Mouse (Mus musculus): ENCODE measurements around the gene Dtx3.
"Not testable (repeated sequence)": the region's sequence is repeated elsewhere in the genome, so short reads cannot be mapped to it uniquely, and the experiment has no call there.

Gene Dtx3

GRCm38 (mm10) chr10:127166771-127167613, 28.5 kb downstream of the Dtx3 start:
- DNase-seq (ENCODE audit: extremely low spot score, low read depth, low spot score) = no peak

- DNase-seq (ENCODE audit: extremely low spot score, low read depth, low spot score) = no peak
These were observed 29.2 kb downstream of the Dtx3 start for GRCm38 (mm10) chr10:127166404-127166715.

GRCm38 (mm10) chr10:127165654-127166403, 29.7 kb downstream of the Dtx3 start:
- DNase-seq (ENCODE audit: extremely low spot score, low read depth, low spot score) = no peak

- DNase-seq (ENCODE audit: extremely low spot score, low read depth, low spot score) = no peak
These were observed 30.2 kb downstream of the Dtx3 start for GRCm38 (mm10) chr10:127165354-127165653.

- DNase-seq (ENCODE audit: extremely low spot score, low read depth, low spot score) = no peak
These were observed 30.7 kb downstream of the Dtx3 start, which contains the start of gene B4galnt1 for GRCm38 (mm10) chr10:127164631-127165353. B4galnt1 (plus strand) TSS chr10:127165225.

- DNase-seq (ENCODE audit: extremely low spot score, low read depth, low spot score) = no peak
These were observed 31.3 kb downstream of the Dtx3 start for GRCm38 (mm10) chr10:127164190-127164589.

- DNase-seq (ENCODE audit: extremely low spot score, low read depth, low spot score) = not testable (repeated sequence)
These were observed 32.7 kb downstream of the Dtx3 start for GRCm38 (mm10) chr10:127162771-127163261.

- DNase-seq (ENCODE audit: extremely low spot score, low read depth, low spot score) = no peak
These were observed 34.8 kb downstream of the Dtx3 start for GRCm38 (mm10) chr10:127160728-127161127.

GRCm38 (mm10) chr10:127160081-127160480, 35.4 kb downstream of the Dtx3 start:
- DNase-seq (ENCODE audit: extremely low spot score, low read depth, low spot score) = no peak

GRCm38 (mm10) chr10:127158471-127158870, 37.1 kb downstream of the Dtx3 start:
- no peak for DNase-seq (ENCODE audit: extremely low spot score, low read depth, low spot score)

GRCm38 (mm10) chr10:127156511-127156910, 39.0 kb downstream of the Dtx3 start:
- no peak for DNase-seq (ENCODE audit: extremely low spot score, low read depth, low spot score)

GRCm38 (mm10) chr10:127156089-127156488, 39.4 kb downstream of the Dtx3 start:
- DNase-seq (ENCODE audit: extremely low spot score, low read depth, low spot score) = no peak

GRCm38 (mm10) chr10:127154652-127155051, 40.9 kb downstream of the Dtx3 start:
- no peak for DNase-seq (ENCODE audit: extremely low spot score, low read depth, low spot score)

GRCm38 (mm10) chr10:127154241-127154640, 41.3 kb downstream of the Dtx3 start:
- DNase-seq (ENCODE audit: extremely low spot score, low read depth, low spot score) = no peak

- DNase-seq (ENCODE audit: extremely low spot score, low read depth, low spot score) = no peak
These were observed 42.2 kb downstream of the Dtx3 start for GRCm38 (mm10) chr10:127153323-127153722.

GRCm38 (mm10) chr10:127152556-127152955, 43.0 kb downstream of the Dtx3 start:
- not testable (repeated sequence) for DNase-seq (ENCODE audit: extremely low spot score, low read depth, low spot score)

GRCm38 (mm10) chr10:127151233-127151632, 44.3 kb downstream of the Dtx3 start:
- DNase-seq (ENCODE audit: extremely low spot score, low read depth, low spot score) = not testable (repeated sequence)

GRCm38 (mm10) chr10:127150471-127150872, 45.1 kb downstream of the Dtx3 start:
- DNase-seq (ENCODE audit: extremely low spot score, low read depth, low spot score) = no peak

- DNase-seq (ENCODE audit: extremely low spot score, low read depth, low spot score) = no peak
These were observed 48.4 kb downstream of the Dtx3 start for GRCm38 (mm10) chr10:127147135-127147534.

- DNase-seq (ENCODE audit: extremely low spot score, low read depth, low spot score) = no peak
These were observed 50.2 kb downstream of the Dtx3 start for GRCm38 (mm10) chr10:127145303-127145702.

GRCm38 (mm10) chr10:127144536-127144935, 51.0 kb downstream of the Dtx3 start:
- DNase-seq (ENCODE audit: extremely low spot score, low read depth, low spot score) = no peak
